Mouse (Mus musculus): ENCODE data around the gene Begain. TPM values are rescaled to one million over a fixed set of nuclear protein-coding genes. Genes with fewer than 3 reads are reported as not detected.

The Begain gene
- polyA plus RNA-seq (2012; rRNA removed), result 1.1 and 1.3 TPM in 2 replicates

GRCm38 (mm10) chr12:109068167-109068653, at the start of gene Begain:
Begain (minus strand) TSS chr12:109068217.

Other genes starting within 250 kb of the Begain start
- gene Slc25a29, start 232.3 kb downstream of the Begain start, polyA plus RNA-seq (2012; rRNA removed), result 0.37 and 0.53 TPM in 2 replicates
- gene Slc25a47, start 232.2 kb downstream of the Begain start, polyA plus RNA-seq (2012; rRNA removed), result 2.9 and 3.9 TPM in 2 replicates
- gene Wdr25, start 174.6 kb downstream of the Begain start, polyA plus RNA-seq (2012; rRNA removed), result 3.8 and 4.1 TPM in 2 replicates
- gene Wars, start 174.0 kb downstream of the Begain start, polyA plus RNA-seq (2012; rRNA removed), result 18.1 and 20.4 TPM in 2 replicates

Data from liver, embryonic 14 days (tissue).